Mouse (Mus musculus): ENCODE measurements around the gene Wars2. TPM values are rescaled to one million over a fixed set of nuclear protein-coding genes. Genes with fewer than 3 reads are reported as not detected.

The Wars2 gene
- 10 to 100 TPM in 1 of 2 experiments, 1 to 10 TPM in 1; 9.4 to 13.9 TPM for total RNA-seq (2023)

GRCm38 (mm10) chr3:99140940-99141854 lies at the start of gene Wars2:
Gene Wars2 (plus strand): TSS chr3:99141068.

DNA sequence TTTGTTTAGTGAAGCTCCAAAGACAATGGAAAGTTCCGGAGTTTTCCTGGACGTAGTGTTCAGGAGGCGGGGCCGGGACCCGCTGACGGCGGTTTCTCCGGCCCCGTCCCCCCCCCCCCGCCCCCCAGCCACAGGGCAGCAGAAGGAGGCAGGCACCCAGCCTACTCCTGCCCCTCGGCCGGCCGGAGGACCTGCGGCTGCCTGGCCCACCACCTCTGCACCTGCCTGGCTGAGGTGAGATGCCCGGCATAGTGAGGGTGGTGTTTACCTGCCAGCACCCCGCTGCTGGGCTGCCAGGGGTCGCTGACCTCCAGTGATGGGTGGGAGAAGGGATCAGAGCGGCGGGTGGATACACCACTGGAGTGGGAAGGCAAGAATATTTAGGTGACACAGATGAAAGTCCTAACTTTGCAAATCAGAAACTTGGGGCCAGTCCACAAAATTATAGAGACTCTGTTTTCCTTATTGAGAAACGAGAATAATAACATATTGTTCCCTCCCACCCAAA lies 99.4 kb downstream of the Wars2 start, which contains the start of gene Tbx15:
Gene Tbx15 (plus strand): TSS at position 169 of the 508 bp plus-strand sequence.

Other genes starting within 250 kb of the Wars2 start
- gene Hao2, start 247.8 kb upstream of the Wars2 start, total RNA-seq (2023), result not detected
- gene Tbx15, start 99.3 kb downstream of the Wars2 start, total RNA-seq (2023), result not detected

Measured in monocyte, adult 59 days (primary cell).